Mouse (Mus musculus) G1E-ER4 (cell line): ENCODE data around the gene Zhx3. TPM values are rescaled to one million over a fixed set of nuclear protein-coding genes. Genes with fewer than 3 reads are reported as not detected.

Source experiments
- GATA1 ChIP-seq: IDR thresholded peaks from one replicate; pipeline ENCODE4 v1.8.0; 2012; ENCODE audit warnings: low read length, inconsistent platforms
- polyA plus RNA-seq: library from polyadenylated mRNA; stranded (reverse); fragments of >175 nt; gene quantifications from 2 replicates; pipeline ENCODE4 v1.2.3, GENCODE M21; 2012

Zhx3 gene
- polyA plus RNA-seq, 1 experiment: 4.4 TPM

- no peak for TF ChIP-seq GATA1
Measured at GRCm38 (mm10) chr2:160718811-160719210, 154.0 kb downstream of the Zhx3 start.

- TF ChIP-seq GATA1: no peak
Measured at GRCm38 (mm10) chr2:160717269-160717668, 155.5 kb downstream of the Zhx3 start.

- TF ChIP-seq GATA1: no peak
Measured at GRCm38 (mm10) chr2:160715463-160716030, 157.3 kb downstream of the Zhx3 start.

GRCm38 (mm10) chr2:160707673-160708072, 165.1 kb downstream of the Zhx3 start:
- no peak for TF ChIP-seq GATA1

- no peak for TF ChIP-seq GATA1
Measured at GRCm38 (mm10) chr2:160702824-160703223, 170.0 kb downstream of the Zhx3 start.

GRCm38 (mm10) chr2:160701603-160702002, 171.2 kb downstream of the Zhx3 start:
- no peak for TF ChIP-seq GATA1

- TF ChIP-seq GATA1: no peak
Measured at GRCm38 (mm10) chr2:160700271-160700670, 172.5 kb downstream of the Zhx3 start.

Other genes with a start within 250 kb of the Zhx3 start
- gene Top1, start 227.1 kb downstream of the Zhx3 start, polyA plus RNA-seq: 99.7 and 121 TPM in 2 replicates
- gene Plcg1, start 141.7 kb downstream of the Zhx3 start, polyA plus RNA-seq: 12.7 and 14.9 TPM in 2 replicates
- 0.01 TPM in 1 of 2 replicates, not detected in the other for gene Lpin3, start 7.7 kb upstream of the Zhx3 start, polyA plus RNA-seq
- not detected in 2 replicates for gene Emilin3, start 39.3 kb upstream of the Zhx3 start, polyA plus RNA-seq
- gene Chd6, start 236.1 kb upstream of the Zhx3 start, polyA plus RNA-seq: 10.2 and 10.9 TPM in 2 replicates